Mouse (Mus musculus) monocyte, adult 2 months (primary cell): Measurements from ENCODE around the gene Rrp1.

ENCODE experiments used
- DNase-seq, 2 experiments: peaks; one replicate each; pipeline ENCODE4 v3.0.0; 2022; ENCODE audit warnings: low spot score in 2 of 2, low read depth in 1 of 2

Gene Rrp1

GRCm38 (mm10) chr10:78350796-78351556 lies 61.9 kb downstream of the Rrp1 start:
- DNase-seq, result no peak
